Mouse (Mus musculus): ENCODE results near the gene Inka2. TPM values are rescaled to one million over a fixed set of nuclear protein-coding genes. Genes with fewer than 3 reads are reported as not detected.

Inka2 gene
- polyA plus RNA-seq (2015; fragmentation: Nextera tagmentation; extraction: Ambion mirVana): 7.3 and 9.2 TPM in 2 replicates

- ATAC-seq (ENCODE audit: low FRiP score): peak; percentile 94
- peak within 1 kb of the TSS; percentile 50 for H3K4me3 ChIP-seq (replicated peaks)
- H3K9ac ChIP-seq (replicated peaks): peak within 1 kb of the TSS; percentile 49
- no peaks in the 10 kb centered on the region for H3K9me3 ChIP-seq (replicated peaks)
- WGBS: 3% methylated on average over 38 of the region's 43 CpGs
- peak within 1 kb of the TSS; percentile 69 for H3K27ac ChIP-seq (replicated peaks)
- peaks cover 31% of the 10 kb centered on the region for H3K4me1 ChIP-seq
- no peaks in the 10 kb centered on the region for H3K36me3 ChIP-seq
- H3K27me3 ChIP-seq (replicated peaks): peaks cover 38% of the 10 kb centered on the region
- H3K4me2 ChIP-seq: peak within 1 kb of the TSS; percentile 98
These were observed at the start of gene Inka2 for GRCm38 (mm10) chr3:105704031-105705008. Gene Inka2, plus strand, starts transcription at chr3:105704599.

GRCm38 (mm10) chr3:105655031-105655585 is 49.3 kb upstream of the Inka2 start:
- H3K9ac ChIP-seq (replicated peaks): no peak overlapping the region
- H3K4me3 ChIP-seq (replicated peaks): no peak overlapping the region
- H3K4me1 ChIP-seq: no peaks in the 10 kb centered on the region
- 94% methylated on average over 11 of the region's 11 CpGs for WGBS
- no peaks in the 10 kb centered on the region for H3K36me3 ChIP-seq
- H3K9me3 ChIP-seq (replicated peaks): no peaks in the 10 kb centered on the region
- no peak overlapping the region for H3K4me2 ChIP-seq
- no peak overlapping the region for H3K27ac ChIP-seq (replicated peaks)
- H3K27me3 ChIP-seq (replicated peaks): no peaks in the 10 kb centered on the region
- no peak for ATAC-seq (ENCODE audit: low FRiP score)

- Histone ChIP-seq H3K9me3 (replicated peaks) (no peaks in the 10 kb centered on the region), H3K36me3 (0 out of 2 replicates have a peak, but pooled peaks cover under 1% of the 10 kb centered on the region), H3K4me2 (no peak overlapping the region), H3K27ac (replicated peaks) (no peak overlapping the region), H3K4me1 (no peaks in the 10 kb centered on the region), H3K27me3 (replicated peaks) (no peaks in the 10 kb centered on the region), H3K4me3 (replicated peaks) (no peak overlapping the region), H3K9ac (replicated peaks) (no peak overlapping the region)
- WGBS: 71% methylated on average over 2 of the region's 2 CpGs
- no peak for ATAC-seq (ENCODE audit: low FRiP score)
These were observed 43.9 kb upstream of the Inka2 start for GRCm38 (mm10) chr3:105660530-105660929.

GRCm38 (mm10) chr3:105663043-105663442 is 41.4 kb upstream of the Inka2 start:
- Histone ChIP-seq H3K27me3 (replicated peaks) (no peaks in the 10 kb centered on the region), H3K4me2 (no peak overlapping the region), H3K27ac (replicated peaks) (no peak overlapping the region), H3K9ac (replicated peaks) (no peak overlapping the region), H3K4me3 (replicated peaks) (no peak overlapping the region), H3K36me3 (0 out of 2 replicates have a peak, but pooled peaks cover 5% of the 10 kb centered on the region), H3K4me1 (no peaks in the 10 kb centered on the region), H3K9me3 (replicated peaks) (no peaks in the 10 kb centered on the region)
- ATAC-seq (ENCODE audit: low FRiP score): no peak
- 78% methylated on average over 8 of the region's 8 CpGs for WGBS

- WGBS: 89% methylated on average over 9 of the region's 9 CpGs
These were observed 39.2 kb upstream of the Inka2 start for GRCm38 (mm10) chr3:105665105-105665765.

GRCm38 (mm10) chr3:105666996-105667523 is 37.3 kb upstream of the Inka2 start:
- 65% methylated on average over 4 of the region's 4 CpGs for WGBS

More at GRCm38 (mm10) chr3:105665105-105665765, 39.2 kb upstream of the Inka2 start:
- ATAC-seq (ENCODE audit: low FRiP score): no peak
- H3K4me2 ChIP-seq: no peak overlapping the region
- no peak overlapping the region for H3K4me3 ChIP-seq (replicated peaks)
- H3K36me3 ChIP-seq: peaks cover 11% of the 10 kb centered on the region; the same call in 1 of the 2 replicates
- no peaks in the 10 kb centered on the region for H3K27me3 ChIP-seq (replicated peaks)
- H3K27ac ChIP-seq (replicated peaks): no peak overlapping the region
- H3K4me1 ChIP-seq: no peaks in the 10 kb centered on the region
- no peaks in the 10 kb centered on the region for H3K9me3 ChIP-seq (replicated peaks)
- H3K9ac ChIP-seq (replicated peaks): no peak overlapping the region

GRCm38 (mm10) chr3:105668161-105668560 is 36.2 kb upstream of the Inka2 start:
- no peaks in the 10 kb centered on the region for H3K27me3 ChIP-seq (replicated peaks)
- no peak overlapping the region for H3K4me2 ChIP-seq
- WGBS: 65% methylated on average over 9 of the region's 9 CpGs
- H3K9me3 ChIP-seq (replicated peaks): no peaks in the 10 kb centered on the region
- H3K27ac ChIP-seq (replicated peaks): no peak overlapping the region
- peaks cover 13% of the 10 kb centered on the region; the same call in 1 of the 2 replicates for H3K36me3 ChIP-seq
- H3K4me1 ChIP-seq: no peaks in the 10 kb centered on the region
- H3K9ac ChIP-seq (replicated peaks): no peak overlapping the region
- no peak for ATAC-seq (ENCODE audit: low FRiP score)
- no peak overlapping the region for H3K4me3 ChIP-seq (replicated peaks)

More at GRCm38 (mm10) chr3:105666996-105667523, 37.3 kb upstream of the Inka2 start:
- Histone ChIP-seq H3K36me3 (peaks cover 13% of the 10 kb centered on the region; the same call in 1 of the 2 replicates), H3K4me3 (replicated peaks) (no peak overlapping the region), H3K4me1 (no peaks in the 10 kb centered on the region), H3K9ac (replicated peaks) (no peak overlapping the region), H3K27ac (replicated peaks) (no peak overlapping the region), H3K4me2 (no peak overlapping the region), H3K9me3 (replicated peaks) (no peaks in the 10 kb centered on the region), H3K27me3 (replicated peaks) (no peaks in the 10 kb centered on the region)
- no peak for ATAC-seq (ENCODE audit: low FRiP score)

GRCm38 (mm10) chr3:105669776-105670175 is 34.6 kb upstream of the Inka2 start:
- H3K27ac ChIP-seq (replicated peaks): no peak overlapping the region
- peaks cover 1% of the 10 kb centered on the region; the same call in 1 of the 2 replicates for H3K4me1 ChIP-seq
- no peaks in the 10 kb centered on the region for H3K9me3 ChIP-seq (replicated peaks)
- no peaks in the 10 kb centered on the region for H3K27me3 ChIP-seq (replicated peaks)
- no peak overlapping the region for H3K4me3 ChIP-seq (replicated peaks)
- no peak overlapping the region for H3K9ac ChIP-seq (replicated peaks)
- H3K36me3 ChIP-seq: peaks cover 13% of the 10 kb centered on the region; the same call in 1 of the 2 replicates
- no peak for ATAC-seq (ENCODE audit: low FRiP score)
- 87% methylated on average over 3 of the region's 3 CpGs for WGBS
- no peak overlapping the region for H3K4me2 ChIP-seq

GRCm38 (mm10) chr3:105670801-105671200 is 33.6 kb upstream of the Inka2 start:
- Histone ChIP-seq H3K9me3 (replicated peaks) (no peaks in the 10 kb centered on the region), H3K4me2 (no peak overlapping the region), H3K9ac (replicated peaks) (no peak overlapping the region), H3K27ac (replicated peaks) (no peak overlapping the region), H3K4me3 (replicated peaks) (no peak overlapping the region), H3K36me3 (peaks cover 9% of the 10 kb centered on the region; the same call in 1 of the 2 replicates), H3K4me1 (peaks cover 2% of the 10 kb centered on the region; the same call in 1 of the 2 replicates), H3K27me3 (replicated peaks) (no peaks in the 10 kb centered on the region)
- ATAC-seq (ENCODE audit: low FRiP score): no peak
- WGBS: 69% methylated on average over 1 of the region's 1 CpGs

GRCm38 (mm10) chr3:105674595-105675218 is 29.7 kb upstream of the Inka2 start:
- Histone ChIP-seq H3K9me3 (replicated peaks) (no peaks in the 10 kb centered on the region), H3K27ac (replicated peaks) (no peak overlapping the region), H3K4me1 (peaks cover 2% of the 10 kb centered on the region; the same call in 1 of the 2 replicates), H3K27me3 (replicated peaks) (no peaks in the 10 kb centered on the region), H3K4me3 (replicated peaks) (no peak overlapping the region), H3K36me3 (peaks cover 33% of the 10 kb centered on the region), H3K4me2 (no peak overlapping the region), H3K9ac (replicated peaks) (no peak overlapping the region)
- peak; percentile 83 for ATAC-seq (ENCODE audit: low FRiP score)
- 22% methylated on average over 7 of the region's 7 CpGs for WGBS

- Histone ChIP-seq H3K4me1 (peaks cover 2% of the 10 kb centered on the region; the same call in 1 of the 2 replicates), H3K4me3 (replicated peaks) (no peak overlapping the region), H3K27ac (replicated peaks) (no peak overlapping the region), H3K27me3 (replicated peaks) (no peaks in the 10 kb centered on the region), H3K9ac (replicated peaks) (no peak overlapping the region), H3K9me3 (replicated peaks) (no peaks in the 10 kb centered on the region), H3K36me3 (peaks cover 32% of the 10 kb centered on the region), H3K4me2 (no peak overlapping the region)
- 63% methylated on average over 2 of the region's 2 CpGs for WGBS
- no peak for ATAC-seq (ENCODE audit: low FRiP score)
These were observed 28.5 kb upstream of the Inka2 start for GRCm38 (mm10) chr3:105675932-105676331.

Measured in neural tube, embryonic 15.5 days (tissue).